Comparison of ENCODE assay signal across 26 mouse cellular contexts in the genomic region with DNA sequence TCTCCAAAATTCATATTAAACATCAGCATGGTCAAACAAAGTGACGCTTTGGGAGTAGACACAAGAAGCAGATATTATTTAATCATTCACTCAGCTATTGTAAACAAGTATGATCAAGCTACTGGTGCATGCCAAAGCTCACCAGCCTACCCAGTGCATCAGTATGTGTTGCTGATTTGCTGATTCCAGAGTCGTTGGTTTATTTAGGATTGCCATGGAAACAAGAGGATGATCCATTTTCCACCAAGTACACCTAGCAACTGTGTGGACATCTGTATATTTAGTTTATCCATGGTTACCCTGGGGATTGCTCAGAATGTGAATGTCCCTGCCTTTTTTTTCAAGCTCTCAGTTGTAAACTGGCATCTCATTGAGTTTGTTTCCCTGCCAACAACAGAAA.
DNase-seq lines count a peak whose midpoint lies in the region; ATAC-seq and TF ChIP-seq lines count a peak whose summit lies in the region.
"Had no signal": no experiment of that assay in that cellular context is flagged by ENCODE, and none has a peak within 500 bp of the region (broad histone marks: within the 10 kb centered on the region; RNA-seq: fewer than 3 reads in every experiment).

No protein-coding gene starts in this region.

- no peak overlapping the region for H3K4me2 ChIP-seq in forebrain, embryonic 12.5 days
- no peak overlapping the region for H3K4me2 ChIP-seq in forebrain, embryonic 16.5 days (ENCODE audit: low read length)
- no peak overlapping the region for H3K4me2 ChIP-seq in lung, embryonic 14.5 days
- H3K4me2 ChIP-seq in hindbrain, embryonic 14.5 days (replicated peaks), result no peak overlapping the region
- H3K4me2 ChIP-seq in midbrain, embryonic 16.5 days (ENCODE audit: low read length), result no peak overlapping the region
- H3K4me2 ChIP-seq: embryonic facial prominence, embryonic 12.5 days; forebrain, embryonic 15.5 days; heart, embryonic 13.5 days; limb, embryonic 12.5 days; liver, embryonic 12.5 days; lung, embryonic 15.5 days had no signal

- no peak for TF ChIP-seq POLR2A in lung, adult 2 months (IDR thresholded peaks at IDR 0.05; ENCODE audit: borderline replicate concordance, extremely low read depth, low read depth, low read length)
- no peak for TF ChIP-seq POLR2A in thymus, adult 2 months (IDR thresholded peaks at IDR 0.05; ENCODE audit: control insufficient read depth, extremely low read depth, insufficient read depth, low read length, poor library complexity)

- H3K9ac ChIP-seq in forebrain, embryonic 12.5 days, result no peak overlapping the region
- no peak overlapping the region for H3K9ac ChIP-seq in forebrain, embryonic 16.5 days (replicated peaks; ENCODE audit: low read depth, low read length)
- no peak overlapping the region for H3K9ac ChIP-seq in lung, embryonic 14.5 days
- no peak overlapping the region for H3K9ac ChIP-seq in hindbrain, embryonic 14.5 days
- H3K9ac ChIP-seq in midbrain, embryonic 16.5 days (ENCODE audit: low read depth, low read length), result no peak overlapping the region
- H3K9ac ChIP-seq: embryonic facial prominence, embryonic 12.5 days; forebrain, embryonic 15.5 days; heart, embryonic 13.5 days; limb, embryonic 12.5 days; liver, embryonic 12.5 days; lung, embryonic 15.5 days had no signal

- H3K4me1 ChIP-seq in forebrain, embryonic 12.5 days, result no peaks in the 10 kb centered on the region
- H3K4me1 ChIP-seq in forebrain, embryonic 16.5 days (replicated peaks; ENCODE audit: control insufficient read depth, insufficient read depth, low read length), result no peaks in the 10 kb centered on the region
- H3K4me1 ChIP-seq in lung, embryonic 14.5 days (ENCODE audit: insufficient read depth), result no peaks in the 10 kb centered on the region
- no peaks in the 10 kb centered on the region for H3K4me1 ChIP-seq in lung, adult 2 months (ENCODE audit: control insufficient read depth, insufficient read depth, low read length)
- no peaks in the 10 kb centered on the region for H3K4me1 ChIP-seq in hindbrain, embryonic 14.5 days (replicated peaks; ENCODE audit: control insufficient read depth, insufficient read depth, low read length)
- no peaks in the 10 kb centered on the region for H3K4me1 ChIP-seq in midbrain, embryonic 16.5 days (ENCODE audit: control insufficient read depth, insufficient read depth, low read length)
- no peaks in the 10 kb centered on the region for H3K4me1 ChIP-seq in thymus, adult 2 months (replicated peaks; ENCODE audit: control insufficient read depth, insufficient read depth, low read length)
- H3K4me1 ChIP-seq: embryonic facial prominence, embryonic 12.5 days; forebrain, embryonic 15.5 days; heart, embryonic 13.5 days; limb, embryonic 12.5 days; liver, embryonic 12.5 days; lung, embryonic 15.5 days had no signal

- H3K4me3 ChIP-seq in forebrain, embryonic 12.5 days (replicated peaks), result no peak overlapping the region
- no peak overlapping the region for H3K4me3 ChIP-seq in forebrain, embryonic 16.5 days (replicated peaks; ENCODE audit: low read length)
- H3K4me3 ChIP-seq in lung, embryonic 14.5 days (ENCODE audit: low read depth, low read length), result no peak overlapping the region
- no peak overlapping the region for H3K4me3 ChIP-seq in lung, adult 2 months (replicated peaks; ENCODE audit: extremely low read depth, low read depth, low read length)
- H3K4me3 ChIP-seq in hindbrain, embryonic 14.5 days (replicated peaks; ENCODE audit: low read length), result no peak overlapping the region
- H3K4me3 ChIP-seq in midbrain, embryonic 16.5 days (ENCODE audit: low read depth, low read length), result no peak overlapping the region
- H3K4me3 ChIP-seq in thymus, adult 2 months (ENCODE audit: control insufficient read depth, insufficient read depth, low read length), result no peak overlapping the region
- H3K4me3 ChIP-seq: embryonic facial prominence, embryonic 12.5 days; erythroblast, embryonic 14.5 days; forebrain, embryonic 15.5 days; heart, embryonic 13.5 days; limb, embryonic 12.5 days; liver, embryonic 12.5 days; lung, embryonic 15.5 days had no signal

- H3K9me3 ChIP-seq in forebrain, embryonic 12.5 days, result no peaks in the 10 kb centered on the region
- no peaks in the 10 kb centered on the region for H3K9me3 ChIP-seq in forebrain, embryonic 16.5 days (ENCODE audit: control insufficient read depth, low read length)
- H3K9me3 ChIP-seq in lung, embryonic 14.5 days (ENCODE audit: low read depth, low read length), result no peaks in the 10 kb centered on the region
- no peaks in the 10 kb centered on the region for H3K9me3 ChIP-seq in hindbrain, embryonic 14.5 days (ENCODE audit: control insufficient read depth, low read length)
- H3K9me3 ChIP-seq in midbrain, embryonic 16.5 days (replicated peaks; ENCODE audit: control insufficient read depth, low read length, poor library complexity, severe bottlenecking), result no peaks in the 10 kb centered on the region
- H3K9me3 ChIP-seq: embryonic facial prominence, embryonic 12.5 days; forebrain, embryonic 15.5 days; G1E; heart, embryonic 13.5 days; limb, embryonic 12.5 days; liver, embryonic 12.5 days; lung, embryonic 15.5 days had no signal

- H3K36me3 ChIP-seq in forebrain, embryonic 12.5 days (replicated peaks), result no peaks in the 10 kb centered on the region
- H3K36me3 ChIP-seq in forebrain, embryonic 16.5 days (ENCODE audit: control insufficient read depth, insufficient read depth), result no peaks in the 10 kb centered on the region
- H3K36me3 ChIP-seq in lung, embryonic 14.5 days (ENCODE audit: insufficient read depth), result no peaks in the 10 kb centered on the region
- no peaks in the 10 kb centered on the region for H3K36me3 ChIP-seq in hindbrain, embryonic 14.5 days (replicated peaks; ENCODE audit: control insufficient read depth, insufficient read depth)
- no peaks in the 10 kb centered on the region for H3K36me3 ChIP-seq in midbrain, embryonic 16.5 days (ENCODE audit: control insufficient read depth, insufficient read depth, low read length)
- H3K36me3 ChIP-seq in thymus, adult 2 months (ENCODE audit: control insufficient read depth, insufficient read depth, low read length), result no peaks in the 10 kb centered on the region
- H3K36me3 ChIP-seq: embryonic facial prominence, embryonic 12.5 days; forebrain, embryonic 15.5 days; G1E; heart, embryonic 13.5 days; limb, embryonic 12.5 days; liver, embryonic 12.5 days; lung, embryonic 15.5 days had no signal

- peak; percentile 12 for DNase-seq in lung, embryonic 14.5 days
- no peak for DNase-seq in lung, adult 2 months
- no peak for DNase-seq in hindbrain, embryonic 14.5 days (ENCODE audit: low spot score)
- no peak for DNase-seq in thymus, adult 2 months
- DNase-seq in right cerebral cortex, postnatal 4 days, result no peak
- DNase-seq: adrenal gland, postnatal 25 days; cerebellum, adult 2 months; cerebellum, postnatal 36 days; heart, adult 18-20 months; heart, postnatal 4 days; lung, postnatal 4 days; right cerebral cortex, postnatal 25 days; thymus, postnatal 14 days had no signal

- TF ChIP-seq CTCF in lung, embryonic 14.5 days (IDR thresholded peaks at IDR 0.05; ENCODE audit: low read depth), result no peak
- no peak for TF ChIP-seq CTCF in lung, adult 2 months (IDR thresholded peaks at IDR 0.05; ENCODE audit: insufficient read depth, low read length)
- no peak for TF ChIP-seq CTCF in thymus, adult 2 months (IDR thresholded peaks at IDR 0.05; ENCODE audit: borderline replicate concordance, control insufficient read depth, extremely low read depth, insufficient read depth, low read length, poor library complexity)

- ATAC-seq in forebrain, embryonic 12.5 days (ENCODE audit: low FRiP score), result peak; percentile 39; the same call in 1 of the 2 replicates
- no peak for ATAC-seq in forebrain, embryonic 16.5 days
- no peak for ATAC-seq in lung, embryonic 14.5 days (ENCODE audit: insufficient read depth)
- peak; percentile 78 for ATAC-seq in hindbrain, embryonic 14.5 days (ENCODE audit: low FRiP score)
- ATAC-seq in midbrain, embryonic 16.5 days, result peak; percentile 66; the same call in 1 of the 2 replicates
- ATAC-seq: forebrain, embryonic 15.5 days; intestine, embryonic 16.5 days; liver, embryonic 12.5 days had no signal

- no peaks in the 10 kb centered on the region for H3K27me3 ChIP-seq in forebrain, embryonic 12.5 days
- no peaks in the 10 kb centered on the region for H3K27me3 ChIP-seq in forebrain, embryonic 16.5 days (replicated peaks; ENCODE audit: control insufficient read depth, insufficient read depth, low read length)
- H3K27me3 ChIP-seq in lung, embryonic 14.5 days (ENCODE audit: insufficient read depth, low read length), result no peaks in the 10 kb centered on the region
- H3K27me3 ChIP-seq in hindbrain, embryonic 14.5 days (ENCODE audit: control insufficient read depth, insufficient read depth, low read length), result no peaks in the 10 kb centered on the region
- H3K27me3 ChIP-seq in midbrain, embryonic 16.5 days (ENCODE audit: control insufficient read depth, insufficient read depth, low read depth, low read length), result no peaks in the 10 kb centered on the region
- H3K27me3 ChIP-seq in thymus, adult 2 months (ENCODE audit: control insufficient read depth, insufficient read depth, low read length), result no peaks in the 10 kb centered on the region
- H3K27me3 ChIP-seq: embryonic facial prominence, embryonic 12.5 days; forebrain, embryonic 15.5 days; heart, embryonic 13.5 days; limb, embryonic 12.5 days; liver, embryonic 12.5 days; lung, embryonic 15.5 days had no signal

- 82% methylated on average over 2 of the region's 2 CpGs for WGBS in forebrain, embryonic 12.5 days
- 67% methylated on average over 2 of the region's 2 CpGs for WGBS in forebrain, embryonic 16.5 days
- 43% methylated on average over 2 of the region's 2 CpGs for whole genome bisulfite sequencing in lung, embryonic 14.5 days
- 33% methylated on average over 2 of the region's 2 CpGs for WGBS in lung, adult 2 months
- 56% methylated on average over 2 of the region's 2 CpGs for WGBS in hindbrain, embryonic 14.5 days
- 53% methylated on average over 2 of the region's 2 CpGs for WGBS in midbrain, embryonic 16.5 days
- 80% methylated on average over 2 of the region's 2 CpGs for WGBS in thymus, adult 2 months

- no peak overlapping the region for H3K27ac ChIP-seq in forebrain, embryonic 12.5 days
- no peak overlapping the region for H3K27ac ChIP-seq in forebrain, embryonic 16.5 days (ENCODE audit: low read length)
- no peak overlapping the region for H3K27ac ChIP-seq in lung, embryonic 14.5 days (ENCODE audit: low read depth)
- H3K27ac ChIP-seq in hindbrain, embryonic 14.5 days, result no peak overlapping the region
- H3K27ac ChIP-seq in midbrain, embryonic 16.5 days (ENCODE audit: low read length), result no peak overlapping the region
- H3K27ac ChIP-seq in thymus, adult 2 months (ENCODE audit: control insufficient read depth, insufficient read depth, low read length), result no peak overlapping the region
- H3K27ac ChIP-seq: embryonic facial prominence, embryonic 12.5 days; forebrain, embryonic 15.5 days; heart, embryonic 13.5 days; kidney, postnatal 0 days; limb, embryonic 12.5 days; liver, embryonic 12.5 days; lung, embryonic 15.5 days had no signal

Comparison
In these comparisons a context has a peak if more than half of its experiments do, and no peak if none do; other contexts are left out.
1. ATAC-seq: peak in forebrain, embryonic 12.5 days (single experiment), hindbrain, embryonic 14.5 days (single experiment) and midbrain, embryonic 16.5 days (single experiment); none in forebrain, embryonic 16.5 days (single experiment) and lung, embryonic 14.5 days (single experiment).